Mouse (Mus musculus) gastrocnemius, postnatal 36 days (tissue): ENCODE measurements around the gene Ptdss2. TPM values are rescaled to one million over a fixed set of nuclear protein-coding genes. Genes with fewer than 3 reads are reported as not detected.

Experiments used
- DNase-seq, 2 experiments: peaks; one replicate each; pipeline ENCODE4 v3.0.0; 2022
- intact Hi-C: fragments of 180-260 bp; cut with DNase I; formaldehyde crosslinking; loops from one replicate; pipeline ENCODE4 v1.15.1; 2025
- long read RNA-seq, 2 experiments: library from polyadenylated mRNA; stranded (forward); transcript quantifications; one replicate each; pipeline ENCODE4 v2.0.0; 2021
- total RNA-seq, 2 experiments: library from RNA; stranded (reverse); gene quantifications; 2 replicates each; pipeline ENCODE4 v1.2.3; 2021

The Ptdss2 gene
- total RNA-seq = 10 to 100 TPM; 15.9 to 18.7 TPM
- long read RNA-seq, experiment 1, transcript Ptdss2-201 (12 exons, 3,624 nt) = major isoform, 10 of 16 reads
- long read RNA-seq, experiment 1, partial matches to known transcripts = 1 of 16 reads
- long read RNA-seq, experiment 1, other reads (novel, unspliced or antisense) = 4 of 16 reads
- long read RNA-seq, experiment 2, transcript Ptdss2-201 (12 exons, 3,624 nt) = major isoform, 10 of 14 reads
- long read RNA-seq, experiment 2, partial matches to known transcripts = 2 of 14 reads
- long read RNA-seq, experiment 2, other reads (novel, unspliced or antisense) = 1 of 14 reads

DNA sequence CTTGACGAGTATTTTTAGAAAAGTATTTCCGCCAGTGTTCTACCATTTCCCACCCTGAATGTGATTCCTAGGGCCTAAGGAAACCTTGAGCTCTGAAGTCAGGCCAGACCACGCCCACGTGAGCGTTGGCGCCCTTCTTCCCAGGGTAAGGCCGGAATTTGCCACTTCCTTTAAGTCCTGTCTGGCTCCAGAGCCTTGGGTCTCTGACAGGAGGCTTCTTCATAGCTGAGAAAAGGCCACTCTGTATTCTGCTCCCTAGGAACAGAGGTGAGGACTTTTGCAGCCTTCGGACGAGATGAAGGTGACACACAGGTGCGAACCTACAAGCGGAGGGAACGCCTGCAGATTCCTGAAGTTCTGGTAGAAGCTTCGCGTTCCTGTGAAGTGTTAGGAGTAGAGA is at the start of gene Ptdss2:
Ptdss2 (plus strand) TSS at position 138 of the 400 bp plus-strand sequence.
- no peak for DNase-seq
- intact Hi-C loops = loop anchor here (2.0 kb wide), 1 partner anchor 29 kb away; no protein-coding TSS in a partner anchor

- intact Hi-C loops = no loop called here
- no peak for DNase-seq
Measured at GRCm38 (mm10) chr7:141073782-141074181, 48.4 kb upstream of the Ptdss2 start.

- no peak for DNase-seq
- intact Hi-C loops = no loop called here
Measured at GRCm38 (mm10) chr7:141077841-141078240, 44.3 kb upstream of the Ptdss2 start, which contains the start of gene Pkp3. TSS of gene Pkp3 (plus strand) at chr7:141078218.

DNA sequence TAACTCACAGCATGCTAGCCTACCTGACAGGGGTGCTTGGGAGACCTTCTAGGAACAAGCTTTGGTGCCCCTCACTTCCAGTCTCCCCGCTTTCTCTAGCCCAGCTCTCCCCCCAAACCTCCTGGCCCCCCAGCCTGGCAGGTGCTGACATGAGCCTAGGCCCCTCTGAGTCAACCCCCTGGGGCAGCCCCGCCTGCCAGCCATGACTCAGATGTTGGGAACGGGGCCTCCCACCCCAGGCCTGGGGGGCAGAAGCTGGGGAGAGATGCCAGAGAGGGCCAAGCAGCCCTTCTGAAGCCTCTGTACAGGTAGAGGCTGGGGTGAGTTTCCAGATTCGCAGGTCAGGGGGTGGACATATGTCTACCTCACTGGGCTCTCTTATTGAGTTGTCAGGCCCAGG is 43.3 kb upstream of the Ptdss2 start:
- DNase-seq = no peak
- intact Hi-C loops = no loop called here

DNA sequence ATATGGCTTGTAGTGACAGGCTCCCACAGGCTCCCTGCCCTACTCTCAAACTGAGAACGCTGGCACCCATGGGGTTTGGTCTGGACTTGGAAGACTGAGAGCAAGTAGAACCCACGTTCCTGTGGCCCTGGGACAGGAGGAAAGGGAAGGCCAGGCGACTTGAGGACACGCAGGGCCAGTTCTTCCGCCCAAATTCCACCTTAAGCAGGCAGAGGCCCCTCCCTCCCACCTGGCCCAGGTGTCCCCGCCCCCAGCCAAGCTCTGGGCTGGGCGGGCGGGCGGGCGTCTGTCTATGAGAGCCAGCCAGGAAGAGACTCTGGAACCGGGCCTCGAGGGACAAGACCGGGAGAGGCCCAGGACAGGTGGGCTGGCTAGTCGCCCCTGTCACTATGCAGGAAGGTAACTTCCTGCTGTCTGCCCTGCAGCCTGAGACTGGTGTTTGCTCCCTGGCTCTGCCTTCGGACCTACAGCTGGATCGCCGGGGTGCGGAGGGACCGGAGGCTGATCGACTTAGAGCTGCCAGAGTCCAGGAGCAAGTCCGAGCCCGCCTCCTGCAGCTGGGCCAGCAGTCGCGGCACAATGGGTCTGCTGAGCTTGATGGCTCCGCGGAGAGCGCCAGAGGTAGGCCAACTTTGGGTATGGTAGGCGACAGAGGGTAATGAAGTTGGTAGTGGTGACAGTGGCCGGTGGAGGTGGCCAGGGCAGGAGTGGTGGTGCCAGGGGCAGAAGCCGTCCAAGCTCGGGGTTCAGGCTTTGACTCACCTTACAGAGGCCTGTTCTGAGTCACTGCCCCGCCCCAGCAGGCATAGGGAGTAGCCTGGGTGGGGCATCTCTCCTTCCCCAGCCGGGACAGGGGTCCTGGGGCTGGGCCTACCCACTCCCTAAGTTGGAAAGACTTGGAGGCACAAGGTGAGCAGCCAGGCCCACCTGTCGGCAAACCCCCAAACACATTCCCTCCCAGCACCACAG is 42.4 kb upstream of the Ptdss2 start:
- intact Hi-C loops = no loop called here
- DNase-seq = no peak

DNA sequence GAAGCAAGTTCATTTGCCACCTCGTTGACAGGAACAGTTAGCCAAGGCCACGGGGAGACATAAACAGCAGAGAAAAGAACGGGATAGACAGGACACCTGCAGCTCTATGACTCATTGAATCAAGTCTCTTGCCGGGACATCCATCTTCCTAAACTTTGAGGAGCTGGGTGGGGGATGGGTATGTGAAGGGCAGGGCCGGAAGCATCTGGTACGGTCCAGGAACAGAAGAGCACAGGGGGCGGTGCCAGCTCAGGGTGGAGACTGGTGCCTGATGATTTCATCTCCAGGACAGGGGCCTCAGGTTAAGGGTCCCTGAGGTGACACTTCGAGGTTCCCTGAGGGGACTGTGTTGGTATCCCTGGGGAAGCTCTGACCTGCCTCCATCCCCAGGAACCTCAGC is 34.3 kb upstream of the Ptdss2 start:
- intact Hi-C loops = no loop called here
- DNase-seq = no peak

GRCm38 (mm10) chr7:141088473-141088872 is 33.7 kb upstream of the Ptdss2 start:
- intact Hi-C loops = no loop called here
- no peak for DNase-seq

DNA sequence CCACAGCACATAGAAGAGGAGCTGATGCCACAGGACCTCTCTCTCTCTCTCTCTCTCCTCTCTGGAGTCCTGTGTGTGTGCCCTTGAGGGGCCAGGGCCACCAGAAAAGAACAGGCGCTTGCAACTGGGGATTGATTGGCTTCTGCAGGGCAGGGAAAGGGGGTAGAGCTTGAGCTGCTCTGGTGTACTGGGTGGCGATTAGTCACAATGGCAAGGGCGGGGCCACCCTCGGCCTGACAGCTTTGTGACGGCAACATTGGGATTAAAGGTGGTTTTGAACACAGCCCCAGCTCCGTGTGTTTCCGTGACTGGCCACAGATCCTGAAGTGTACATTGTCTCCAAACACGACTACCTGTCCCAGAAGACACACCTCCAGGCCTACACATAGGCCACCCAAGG is 32.0 kb upstream of the Ptdss2 start:
- intact Hi-C loops = no loop called here
- DNase-seq = no peak

GRCm38 (mm10) chr7:141092051-141092735 is 30.0 kb upstream of the Ptdss2 start:
- DNase-seq = peak; percentile 73 to 83
- intact Hi-C loops = loop anchor here (1.0 to 2.0 kb wide), 2 partner anchors 31 to 84 kb away; partner anchors contain the start of gene Ptdss2

DNA sequence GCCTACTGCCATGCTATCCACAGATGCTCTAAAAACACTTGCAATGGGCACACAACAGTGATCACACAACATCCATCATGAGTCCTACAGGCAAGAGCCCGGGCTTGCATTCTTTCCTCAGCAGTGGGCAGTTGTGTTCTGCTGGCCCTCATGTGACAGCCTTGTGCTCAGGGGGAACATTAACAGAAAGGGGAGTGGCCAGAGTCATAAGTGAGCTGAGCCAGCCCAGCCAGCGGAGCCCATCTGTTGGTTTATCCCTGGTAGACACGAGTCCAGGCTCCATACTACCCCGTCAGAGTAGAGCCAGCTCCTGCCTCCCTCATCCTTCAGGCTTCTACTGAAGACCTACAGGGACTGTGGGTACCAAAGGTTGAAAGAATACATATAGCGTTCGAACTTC is 28.2 kb upstream of the Ptdss2 start:
- no peak for DNase-seq
- intact Hi-C loops = loop anchor here (2.0 kb wide), 1 partner anchor 29 kb away; the partner anchor contains the start of gene Ptdss2

DNA sequence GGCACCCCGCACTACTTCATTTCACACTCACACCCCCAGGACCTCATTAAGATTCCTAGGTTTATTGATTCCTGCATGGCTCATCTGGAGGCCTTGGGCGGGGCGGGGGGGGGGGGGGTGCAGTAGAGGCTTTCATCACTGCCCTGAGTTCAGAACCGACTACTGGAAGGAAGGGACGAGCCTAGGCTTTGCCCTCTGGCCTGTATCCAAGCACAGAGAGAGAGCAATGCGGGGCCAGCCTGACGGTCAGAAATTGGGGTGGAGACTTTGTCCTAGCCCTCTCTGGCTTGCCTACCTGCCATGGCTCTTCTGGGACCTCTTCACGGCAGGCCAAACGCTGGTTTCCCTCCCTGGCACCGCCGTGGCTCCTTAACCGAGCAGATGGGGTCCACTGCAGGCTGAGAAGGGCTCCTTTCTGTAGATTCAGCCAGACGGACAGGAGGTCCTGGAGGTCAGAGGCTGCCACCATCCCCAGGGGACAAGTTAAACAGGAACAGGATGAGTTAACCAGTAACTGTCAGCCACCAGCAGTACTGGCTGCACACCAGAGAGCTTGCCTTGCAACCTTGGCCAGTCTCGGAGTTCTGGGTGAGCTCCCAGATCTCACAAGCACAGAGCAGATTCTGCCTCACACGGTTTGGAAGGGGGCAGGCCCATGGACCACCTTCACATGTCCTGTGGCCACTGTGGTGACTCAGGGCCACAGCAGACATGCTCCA is 27.5 kb upstream of the Ptdss2 start:
- no peak for DNase-seq
- intact Hi-C loops = no loop called here

GRCm38 (mm10) chr7:141096021-141096420 is 26.2 kb upstream of the Ptdss2 start:
- intact Hi-C loops = no loop called here
- DNase-seq = no peak

- DNase-seq = peak in 1 of 2 experiments; percentile 48
- intact Hi-C loops = no loop called here
Measured at GRCm38 (mm10) chr7:141096649-141097056, 25.5 kb upstream of the Ptdss2 start.

GRCm38 (mm10) chr7:141097177-141097576 is 25.0 kb upstream of the Ptdss2 start:
- no peak for DNase-seq
- intact Hi-C loops = no loop called here

DNA sequence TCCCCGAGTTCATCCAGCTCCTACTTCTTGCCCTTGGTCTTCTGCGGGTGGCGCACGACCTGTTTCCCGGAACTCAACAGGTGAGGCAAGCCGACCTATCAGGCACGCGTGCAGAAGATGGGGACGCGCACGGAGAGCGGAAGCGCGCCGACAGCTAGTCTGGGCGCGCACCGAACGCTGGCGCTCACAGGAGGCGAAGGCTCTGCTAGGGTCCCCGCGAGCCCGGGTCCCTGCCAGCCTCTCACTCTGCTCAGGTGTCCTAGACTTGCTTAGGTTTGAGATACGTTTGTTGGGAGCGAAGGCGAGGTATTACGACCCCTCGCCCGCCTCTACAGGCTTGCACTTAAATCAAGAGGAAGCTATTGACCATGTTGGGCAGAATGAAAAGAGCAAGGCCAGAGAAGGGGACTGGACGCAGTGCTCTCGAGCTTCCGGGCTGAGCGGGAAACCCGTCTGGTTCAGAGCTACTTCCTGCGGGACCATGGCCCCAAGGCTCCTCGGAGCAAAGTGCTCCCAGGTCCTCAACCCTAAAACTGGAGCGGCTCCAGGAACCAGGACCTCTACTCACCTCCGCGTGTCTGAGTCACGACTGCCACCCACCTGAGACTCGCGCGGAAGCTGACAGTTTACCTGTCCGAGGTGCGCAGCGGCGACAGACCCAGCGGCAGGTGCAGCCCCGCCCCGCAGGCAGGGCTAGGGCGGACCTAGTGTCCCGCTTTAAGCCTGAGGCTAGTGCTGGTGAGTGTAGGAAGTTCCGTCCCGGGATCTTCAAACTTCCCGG is 22.1 kb upstream of the Ptdss2 start, which contains the start of gene Sigirr:
Sigirr (minus strand) TSS at position 662 of the 781 bp plus-strand sequence.
- DNase-seq = no peak
- intact Hi-C loops = no loop called here

GRCm38 (mm10) chr7:141103161-141103560 is 19.0 kb upstream of the Ptdss2 start:
- DNase-seq = no peak
- intact Hi-C loops = no loop called here

DNA sequence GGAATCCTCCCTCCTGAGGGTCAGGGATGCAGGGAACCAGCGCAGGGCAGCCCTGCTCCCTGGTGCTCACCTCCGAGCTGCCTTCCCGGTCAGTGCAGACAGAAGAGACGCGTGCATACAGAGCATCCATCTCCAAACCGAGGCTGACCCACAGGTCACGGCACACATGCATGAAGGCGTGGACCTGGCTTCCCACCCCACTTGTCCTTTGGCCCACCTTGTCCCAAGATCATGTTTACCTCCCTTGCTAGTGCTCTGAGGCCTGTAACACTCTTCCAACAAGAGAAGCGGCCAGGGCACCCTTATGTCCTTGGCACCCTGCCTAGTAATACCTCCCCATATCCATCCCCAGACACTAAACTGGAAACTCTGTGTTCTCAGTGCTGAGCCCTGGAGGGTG is 6.3 kb upstream of the Ptdss2 start:
- intact Hi-C loops = no loop called here
- DNase-seq = no peak

GRCm38 (mm10) chr7:141117636-141118035 is 4.5 kb upstream of the Ptdss2 start, which contains the start of gene Ano9:
TSS of gene Ano9 (minus strand) at chr7:141117806.
- intact Hi-C loops = no loop called here
- DNase-seq = no peak

DNA sequence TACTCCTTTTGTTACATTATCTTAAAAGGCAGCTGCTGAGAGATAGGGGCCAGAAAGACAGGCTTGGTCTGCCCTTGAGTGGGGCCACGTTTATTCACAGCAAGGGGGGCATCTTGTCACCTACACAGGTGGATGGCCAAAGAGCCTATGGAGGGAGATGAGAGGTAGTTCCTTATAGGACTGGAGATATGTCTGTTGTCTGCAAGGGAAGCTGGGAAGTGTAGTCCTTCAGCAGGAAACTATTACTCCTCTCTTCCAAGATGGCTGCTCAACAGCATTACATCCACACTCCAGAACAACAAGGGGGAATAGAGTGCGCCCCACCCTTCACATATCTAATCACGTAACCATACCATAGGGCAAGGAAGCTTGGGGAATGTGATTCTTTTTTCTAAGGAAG is 2.7 kb upstream of the Ptdss2 start:
- intact Hi-C loops = no loop called here
- DNase-seq = no peak
